Mouse (Mus musculus): ENCODE measurements around the gene Sult3a2. TPM values are rescaled to one million over a fixed set of nuclear protein-coding genes. Genes with fewer than 3 reads are reported as not detected.

Sult3a2 gene
- not detected for total RNA-seq (2023)

DNA sequence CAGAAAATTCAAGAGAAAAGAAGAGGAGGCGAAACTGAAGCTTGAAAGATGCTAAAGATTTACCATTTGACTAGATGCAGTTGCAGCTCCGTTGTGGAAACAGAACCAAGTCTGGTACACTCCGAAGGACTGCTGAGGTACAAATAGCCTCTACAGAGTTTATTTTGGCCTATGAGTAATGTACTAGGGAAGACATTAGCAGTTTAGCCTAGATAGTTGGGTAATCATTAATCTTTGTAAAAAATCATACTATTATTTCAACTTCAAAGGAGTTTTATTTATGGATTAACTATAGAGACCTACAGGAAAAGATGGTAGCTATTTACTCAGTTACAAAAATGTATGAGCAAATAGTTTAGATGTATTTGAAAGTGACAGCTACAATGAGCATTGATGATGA lies at the start of gene Sult3a2:
TSS of gene Sult3a2 (minus strand) at position 101 of the 400 bp plus-strand sequence.

Other genes with a start within 250 kb of the Sult3a2 start
- not detected for gene Clvs2, start 161.9 kb downstream of the Sult3a2 start, total RNA-seq (2023)
- gene Sult3a1, start 71.0 kb upstream of the Sult3a2 start, total RNA-seq (2023): not detected
- not detected for gene Rsph4a, start 118.4 kb upstream of the Sult3a2 start, total RNA-seq (2023)
- gene Zup1, start 164.6 kb upstream of the Sult3a2 start, total RNA-seq (2023): 10 to 100 TPM; 89.2 to 91.0 TPM
- 10 to 100 TPM; 53.2 to 66.0 TPM for gene Rwdd1, start 232.9 kb upstream of the Sult3a2 start, total RNA-seq (2023)